Mouse (Mus musculus) thymus, adult 2 months (tissue): Measurements from ENCODE around the gene Naif1. TPM values are rescaled to one million over a fixed set of nuclear protein-coding genes. Genes with fewer than 3 reads are reported as not detected.
A peak's percentile ranks its signal among the peaks of the same experiment; 100 is the strongest.
"Not testable (repeated sequence)": the region's sequence is repeated elsewhere in the genome, so short reads cannot be mapped to it uniquely, and the experiment has no call there.

Experiments
- DNase-seq: peaks from one replicate; pipeline ENCODE4 v3.0.0; 2021
- H3K27ac ChIP-seq: fragments of 200-500 bp; 2 replicates; pipeline ENCODE4 v1.5.1; 2012; ENCODE audit warnings: low read length, control low read depth; ENCODE audit not compliant: control insufficient read depth, insufficient read depth
- H3K27me3 ChIP-seq: fragments of 200-500 bp; 2 replicates; pipeline ENCODE4 v1.6.1; 2012; ENCODE audit warnings: mild to moderate bottlenecking, low read length, moderate library complexity, mixed read lengths; ENCODE audit not compliant: control insufficient read depth, insufficient read depth
- H3K36me3 ChIP-seq: fragments of 200-500 bp; 2 replicates; pipeline ENCODE4 v1.6.1; 2012; ENCODE audit warnings: mild to moderate bottlenecking, low read length, moderate library complexity; ENCODE audit not compliant: control insufficient read depth, insufficient read depth
- H3K4me1 ChIP-seq: fragments of 200-500 bp; replicated peaks from 2 replicates; pipeline ENCODE4 v1.6.1; 2012; ENCODE audit warnings: low read length; ENCODE audit not compliant: control insufficient read depth, insufficient read depth
- H3K4me3 ChIP-seq: fragments of 200-500 bp; 2 replicates; pipeline ENCODE4 v1.5.1; 2012; ENCODE audit warnings: mild to moderate bottlenecking, low read length, control low read depth, moderate library complexity; ENCODE audit not compliant: control insufficient read depth, insufficient read depth
- CTCF ChIP-seq: fragments of 200-500 bp; IDR thresholded peaks from 2 replicates; pipeline ENCODE4 v1.5.1; 2012; ENCODE audit warnings: mild to moderate bottlenecking, control low read depth, low read length, moderate library complexity, borderline replicate concordance; ENCODE audit not compliant: control insufficient read depth, poor library complexity, insufficient read depth; ENCODE audit errors: extremely low read depth
- POLR2A ChIP-seq: fragments of 200-500 bp; IDR thresholded peaks from 2 replicates; pipeline ENCODE4 v1.6.1; 2012; ENCODE audit warnings: mild to moderate bottlenecking, low read length, control low read depth, moderate library complexity; ENCODE audit not compliant: control insufficient read depth, poor library complexity, insufficient read depth; ENCODE audit errors: extremely low read depth
- WGBS: fragments of 180-500 bp; shearing (Covaris S2); methylation state at CpG from one replicate; pipeline ENCODE4 v1.1.7; 2018; 5-methylcytosine and 5-hydroxymethylcytosine counted together
- polyA plus RNA-seq: library from polyadenylated mRNA; depleted of rRNA; stranded (reverse); fragments of >200 nt; gene quantifications from 2 replicates; pipeline ENCODE4 v1.2.3, GENCODE M21; 2012

The Naif1 gene
- polyA plus RNA-seq, 1 experiment = 8.8 TPM

- 91% methylated on average over 6 of the region's 6 CpGs for WGBS
- H3K27ac ChIP-seq = no peak overlapping the region
Observed at GRCm38 (mm10) chr2:32471001-32471680, 20.9 kb downstream of the Naif1 start.

GRCm38 (mm10) chr2:32471681-32472061 lies 21.4 kb downstream of the Naif1 start:
- DNase-seq = peak; percentile 40
- TF ChIP-seq CTCF = peak; percentile 72; the same call in 1 of the 2 replicates
- TF ChIP-seq POLR2A = no peak
- WGBS = 95% methylated on average over 6 of the region's 6 CpGs
- H3K4me1 ChIP-seq = no peaks in the 10 kb centered on the region
- no peaks in the 10 kb centered on the region for H3K27me3 ChIP-seq
- H3K36me3 ChIP-seq = no peaks in the 10 kb centered on the region
- H3K4me3 ChIP-seq = no peak overlapping the region
- H3K27ac ChIP-seq = no peak overlapping the region

More at GRCm38 (mm10) chr2:32471001-32471680, 20.9 kb downstream of the Naif1 start:
- Histone ChIP-seq H3K27me3 (no peaks in the 10 kb centered on the region), H3K4me1 (no peaks in the 10 kb centered on the region), H3K4me3 (no peak overlapping the region), H3K36me3 (no peaks in the 10 kb centered on the region)
- no peak for DNase-seq
- TF ChIP-seq POLR2A (no peak), CTCF (no peak)

- not testable (repeated sequence) for H3K4me1 ChIP-seq, H3K36me3 ChIP-seq, H3K4me3 ChIP-seq, H3K27ac ChIP-seq, H3K27me3 ChIP-seq, DNase-seq
- over 99% methylated on average over 6 of the region's 9 CpGs for WGBS
Observed at GRCm38 (mm10) chr2:32475361-32475760, 25.1 kb downstream of the Naif1 start.

GRCm38 (mm10) chr2:32482351-32482750 lies 32.1 kb downstream of the Naif1 start:
- DNase-seq = no peak
- no peak overlapping the region for H3K27ac ChIP-seq
- 95% methylated on average over 8 of the region's 8 CpGs for WGBS
- no peak overlapping the region for H3K4me3 ChIP-seq
- H3K36me3 ChIP-seq = no peaks in the 10 kb centered on the region
- no peaks in the 10 kb centered on the region for H3K4me1 ChIP-seq
- H3K27me3 ChIP-seq = no peaks in the 10 kb centered on the region
- no peak for TF ChIP-seq POLR2A
- no peak for TF ChIP-seq CTCF

GRCm38 (mm10) chr2:32483179-32483875 lies 33.1 kb downstream of the Naif1 start:
- no peaks in the 10 kb centered on the region for H3K27me3 ChIP-seq
- no peaks in the 10 kb centered on the region for H3K36me3 ChIP-seq
- TF ChIP-seq POLR2A = no peak
- H3K27ac ChIP-seq = no peak overlapping the region
- no peak for DNase-seq
- 82% methylated on average over 9 of the region's 9 CpGs for WGBS
- H3K4me3 ChIP-seq = no peak overlapping the region
- H3K4me1 ChIP-seq = no peaks in the 10 kb centered on the region

- WGBS = 92% methylated on average over 6 of the region's 6 CpGs
- Histone ChIP-seq H3K36me3 (no peaks in the 10 kb centered on the region), H3K4me3 (no peak overlapping the region), H3K27ac (no peak overlapping the region), H3K27me3 (no peaks in the 10 kb centered on the region), H3K4me1 (peaks cover 4% of the 10 kb centered on the region)
- DNase-seq = no peak
- TF ChIP-seq CTCF = no peak
- no peak for TF ChIP-seq POLR2A
Observed at GRCm38 (mm10) chr2:32484933-32485332, 34.7 kb downstream of the Naif1 start.

- Histone ChIP-seq H3K4me1 (peaks cover 4% of the 10 kb centered on the region), H3K27me3 (no peaks in the 10 kb centered on the region), H3K27ac (no peak overlapping the region), H3K4me3 (no peak overlapping the region), H3K36me3 (no peaks in the 10 kb centered on the region)
- DNase-seq = no peak
- TF ChIP-seq CTCF = no peak
- TF ChIP-seq POLR2A = no peak
- 97% methylated on average over 4 of the region's 4 CpGs for WGBS
Observed at GRCm38 (mm10) chr2:32485751-32486150, 35.5 kb downstream of the Naif1 start.
